Mouse (Mus musculus) kidney, embryonic 15.5 days (tissue): ENCODE measurements around the gene Rasgrp4. TPM values are rescaled to one million over a fixed set of nuclear protein-coding genes. Genes with fewer than 3 reads are reported as not detected.
A peak's percentile ranks its signal among the peaks of the same experiment; 100 is the strongest.
"Not testable (repeated sequence)": the region's sequence is repeated elsewhere in the genome, so short reads cannot be mapped to it uniquely, and the experiment has no call there.

Experiments used
- ATAC-seq: fragments of 200-750 bp; cut with Nextera tagmentation; replicated peaks from 2 replicates; pipeline ENCODE4 v1.8.0; 2017; ENCODE audit warnings: moderate TSS enrichment; ENCODE audit not compliant: low FRiP score
- H3K27ac ChIP-seq: fragments of 300-500 bp; sonication (generic); 2 replicates; pipeline ENCODE4 v1.5.1; 2015; ENCODE audit warnings: mild to moderate bottlenecking, inconsistent platforms
- H3K27me3 ChIP-seq: fragments of 300-500 bp; sonication (generic); 2 replicates; pipeline ENCODE4 v1.6.1; 2015; ENCODE audit warnings: inconsistent platforms
- H3K36me3 ChIP-seq: fragments of 300-500 bp; sonication (generic); 2 replicates; pipeline ENCODE4 v1.6.1; 2015; ENCODE audit warnings: inconsistent platforms
- H3K4me1 ChIP-seq: fragments of 300-500 bp; sonication (generic); 2 replicates; pipeline ENCODE4 v1.6.1; 2015; ENCODE audit warnings: inconsistent platforms
- H3K4me2 ChIP-seq: fragments of 300-500 bp; sonication (generic); 2 replicates; pipeline ENCODE4 v1.6.1; 2015; ENCODE audit warnings: moderate library complexity, mild to moderate bottlenecking, inconsistent platforms
- H3K4me3 ChIP-seq: fragments of 300-500 bp; sonication (generic); replicated peaks from 2 replicates; pipeline ENCODE4 v1.5.1; 2015; ENCODE audit warnings: mild to moderate bottlenecking, inconsistent platforms
- H3K9ac ChIP-seq: fragments of 300-500 bp; sonication (generic); 2 replicates; pipeline ENCODE4 v1.6.1; 2015; ENCODE audit warnings: mild to moderate bottlenecking, inconsistent platforms
- H3K9me3 ChIP-seq: fragments of 300-500 bp; sonication (generic); replicated peaks from 2 replicates; pipeline ENCODE4 v1.6.1; 2016; ENCODE audit warnings: inconsistent platforms
- WGBS: fragments of 180-500 bp; shearing (Covaris S2); methylation state at CpG from one replicate; pipeline ENCODE4 v1.1.7; 2015; ENCODE audit warnings: mixed read lengths; 5-methylcytosine and 5-hydroxymethylcytosine counted together
- polyA plus RNA-seq: library from polyadenylated mRNA; unstranded; fragments of >200 nt; fragmentation: Nextera tagmentation; extraction: Ambion mirVana; gene quantifications from 2 replicates; pipeline ENCODE4 v1.2.1, GENCODE M21; 2015

The Rasgrp4 gene
- polyA plus RNA-seq, 1 experiment from 2014 or later, result 1.2 TPM

GRCm38 (mm10) chr7:29169231-29170065, 34.8 kb downstream of the Rasgrp4 start:
- Histone ChIP-seq H3K9me3 (no peaks in the 10 kb centered on the region), H3K9ac (peak overlapping the region; percentile 60), H3K27ac (peak overlapping the region; percentile 93), H3K4me2 (peak overlapping the region; percentile 92), H3K4me3 (peak overlapping the region; percentile 76), H3K4me1 (peaks cover 51% of the 10 kb centered on the region), H3K36me3 (peaks cover 22% of the 10 kb centered on the region), H3K27me3 (peaks cover 37% of the 10 kb centered on the region)
- ATAC-seq, result peak; percentile 91
- under 1% methylated on average over 30 of the region's 39 CpGs for WGBS

GRCm38 (mm10) chr7:29170066-29170754, 35.6 kb downstream of the Rasgrp4 start, which contains the start of the genes Ggn and Spred3:
Gene Ggn (plus strand): TSS chr7:29170210.
Gene Spred3 (minus strand): TSS chr7:29170411.
- peaks cover 30% of the 10 kb centered on the region for H3K36me3 ChIP-seq
- peaks cover 51% of the 10 kb centered on the region for H3K4me1 ChIP-seq
- H3K9ac ChIP-seq, result peak within 1 kb of the TSS; percentile 60
- peaks cover 43% of the 10 kb centered on the region for H3K27me3 ChIP-seq
- under 1% methylated on average over 30 of the region's 30 CpGs for WGBS
- H3K4me3 ChIP-seq, result peak within 1 kb of the TSS; percentile 76
- ATAC-seq, result peak; percentile 74
- peak within 1 kb of the TSS; percentile 92 for H3K4me2 ChIP-seq
- peak within 1 kb of the TSS; percentile 93 for H3K27ac ChIP-seq
- H3K9me3 ChIP-seq, result no peaks in the 10 kb centered on the region

DNA sequence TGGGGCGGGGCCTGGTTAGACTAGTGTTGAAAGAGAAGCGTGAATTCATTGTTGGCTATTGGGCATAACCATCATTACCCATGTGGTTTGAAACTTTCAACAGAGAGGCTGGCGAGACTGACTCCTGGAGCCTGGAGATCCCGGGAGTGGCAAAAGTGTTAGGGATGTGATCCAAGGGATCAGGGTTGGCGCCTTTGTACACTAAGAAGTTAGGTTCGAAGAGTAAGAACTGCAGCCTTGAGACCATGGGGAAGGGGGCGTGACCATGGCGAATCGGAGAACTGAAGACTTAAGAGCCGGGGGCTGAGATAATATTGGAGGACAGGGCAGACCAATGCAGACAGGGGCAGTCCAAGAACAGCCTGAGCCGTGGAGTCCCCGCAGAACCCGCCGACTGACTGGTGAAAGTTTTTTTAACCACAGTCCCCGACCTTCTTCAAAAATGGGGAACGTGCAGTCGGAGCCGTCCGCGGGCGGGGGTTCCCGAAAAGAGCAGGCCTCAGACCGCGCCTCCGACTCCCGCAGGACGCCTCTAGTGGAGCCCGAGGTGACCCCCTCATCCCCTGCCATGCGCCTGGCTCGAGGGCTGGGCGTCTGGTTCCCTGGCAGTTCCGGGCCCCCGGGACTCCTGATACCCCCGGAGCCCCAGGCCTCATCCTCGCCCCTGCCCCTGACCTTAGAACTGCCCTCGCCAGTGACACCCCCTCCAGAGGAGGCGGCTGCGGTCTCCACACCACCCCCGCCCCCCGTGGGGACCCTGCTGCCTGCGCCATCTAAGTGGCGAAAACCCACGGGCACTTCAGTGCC, 36.3 kb downstream of the Rasgrp4 start:
- peaks cover 43% of the 10 kb centered on the region for H3K27me3 ChIP-seq
- WGBS, result 1% methylated on average over 43 of the region's 43 CpGs
- peak; percentile 5 for ATAC-seq

GRCm38 (mm10) chr7:29171562-29172097, 37.0 kb downstream of the Rasgrp4 start:
- peak overlapping the region; percentile 76 for H3K4me3 ChIP-seq
- no peaks in the 10 kb centered on the region for H3K9me3 ChIP-seq
- H3K4me2 ChIP-seq, result peak overlapping the region; percentile 92
- ATAC-seq, result no peak
- 6% methylated on average over 34 of the region's 34 CpGs for WGBS
- peaks cover 43% of the 10 kb centered on the region for H3K27me3 ChIP-seq
- peaks cover 51% of the 10 kb centered on the region for H3K4me1 ChIP-seq
- H3K9ac ChIP-seq, result peak overlapping the region; percentile 49
- H3K27ac ChIP-seq, result no peak overlapping the region
- peaks cover 41% of the 10 kb centered on the region for H3K36me3 ChIP-seq

More for the DNA sequence above, 36.3 kb downstream of the Rasgrp4 start:
- peak overlapping the region; percentile 93; the same call in 1 of the 2 replicates for H3K27ac ChIP-seq
- H3K4me2 ChIP-seq, result peak overlapping the region; percentile 92
- peak overlapping the region; percentile 49 for H3K9ac ChIP-seq
- H3K9me3 ChIP-seq, result no peaks in the 10 kb centered on the region
- H3K4me1 ChIP-seq, result peaks cover 51% of the 10 kb centered on the region
- H3K4me3 ChIP-seq, result peak overlapping the region; percentile 76
- peaks cover 35% of the 10 kb centered on the region for H3K36me3 ChIP-seq

- ATAC-seq, result no peak
- WGBS, result 49% methylated on average over 32 of the region's 32 CpGs
- 0 out of 2 replicates have a peak overlapping the region, but pooled peaks have one; percentile 49 for H3K9ac ChIP-seq
- no peak overlapping the region for H3K27ac ChIP-seq
- H3K4me1 ChIP-seq, result peaks cover 51% of the 10 kb centered on the region
- no peaks in the 10 kb centered on the region for H3K9me3 ChIP-seq
- peak overlapping the region; percentile 76; the same call in 1 of the 2 replicates for H3K4me3 ChIP-seq
- peaks cover 43% of the 10 kb centered on the region for H3K27me3 ChIP-seq
- peaks cover 48% of the 10 kb centered on the region for H3K36me3 ChIP-seq
- peak overlapping the region; percentile 92; the same call in 1 of the 2 replicates for H3K4me2 ChIP-seq
These were observed 37.9 kb downstream of the Rasgrp4 start for GRCm38 (mm10) chr7:29172390-29173016.

GRCm38 (mm10) chr7:29178106-29178505, 43.5 kb downstream of the Rasgrp4 start:
- WGBS, result 96% methylated on average over 4 of the region's 4 CpGs
- peaks cover 19% of the 10 kb centered on the region for H3K4me1 ChIP-seq

DNA sequence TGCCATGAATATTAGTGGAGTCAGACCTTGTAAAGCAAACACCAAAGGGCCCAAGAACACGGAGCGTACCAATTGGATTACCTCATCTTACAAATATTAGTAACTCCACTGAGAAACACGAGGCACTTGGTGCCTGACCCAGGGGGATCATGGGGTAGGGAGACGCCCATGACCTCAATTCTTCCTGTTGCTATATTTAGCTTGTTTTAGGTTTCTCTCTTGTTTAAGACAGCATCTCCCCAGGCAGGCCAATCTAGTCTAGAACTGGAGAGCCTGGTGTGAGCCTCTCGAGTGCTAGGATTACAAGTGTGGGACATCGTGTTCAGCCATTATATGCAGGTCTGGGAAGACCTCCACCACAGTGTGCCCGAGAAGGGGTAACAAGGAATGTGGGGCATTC, 44.7 kb downstream of the Rasgrp4 start:
- ATAC-seq, result no peak
- Histone ChIP-seq H3K9ac (peak overlapping the region; percentile 76), H3K4me1 (peaks cover 18% of the 10 kb centered on the region), H3K36me3 (peaks cover 34% of the 10 kb centered on the region), H3K9me3 (no peaks in the 10 kb centered on the region), H3K4me2 (peak overlapping the region; percentile 80), H3K27ac (no peak overlapping the region), H3K27me3 (peaks cover 7% of the 10 kb centered on the region), H3K4me3 (peak overlapping the region; percentile 78)
- WGBS, result 38% methylated on average over 7 of the region's 7 CpGs

More at GRCm38 (mm10) chr7:29178106-29178505, 43.5 kb downstream of the Rasgrp4 start:
- H3K27ac ChIP-seq, result no peak overlapping the region
- H3K4me3 ChIP-seq, result no peak overlapping the region
- H3K9ac ChIP-seq, result no peak overlapping the region
- no peak for ATAC-seq
- no peaks in the 10 kb centered on the region for H3K9me3 ChIP-seq
- H3K27me3 ChIP-seq, result peaks cover 16% of the 10 kb centered on the region
- peaks cover 46% of the 10 kb centered on the region for H3K36me3 ChIP-seq
- H3K4me2 ChIP-seq, result no peak overlapping the region

- Histone ChIP-seq H3K9ac (peak within 1 kb of the TSS; percentile 76), H3K36me3 (peaks cover 24% of the 10 kb centered on the region), H3K4me2 (peak within 1 kb of the TSS; percentile 80), H3K27ac (peak within 1 kb of the TSS; percentile 70), H3K27me3 (no peaks in the 10 kb centered on the region), H3K4me3 (peak within 1 kb of the TSS; percentile 78), H3K9me3 (no peaks in the 10 kb centered on the region), H3K4me1 (peaks cover 18% of the 10 kb centered on the region)
- peak; percentile 97 for ATAC-seq
- under 1% methylated on average over 62 of the region's 62 CpGs for WGBS
These were observed 45.6 kb downstream of the Rasgrp4 start, which contains the start of gene Psmd8 for GRCm38 (mm10) chr7:29180077-29180853. Gene Psmd8 (minus strand): TSS chr7:29180701.

GRCm38 (mm10) chr7:29180854-29181236, 46.2 kb downstream of the Rasgrp4 start:
- H3K36me3 ChIP-seq, result peaks cover 18% of the 10 kb centered on the region
- peak overlapping the region; percentile 80 for H3K4me2 ChIP-seq
- H3K9ac ChIP-seq, result no peak overlapping the region
- peaks cover 18% of the 10 kb centered on the region for H3K4me1 ChIP-seq
- H3K27ac ChIP-seq, result peak overlapping the region; percentile 41; the same call in 1 of the 2 replicates
- peak overlapping the region; percentile 78 for H3K4me3 ChIP-seq
- no peaks in the 10 kb centered on the region for H3K27me3 ChIP-seq
- WGBS, result 44% methylated on average over 5 of the region's 5 CpGs
- peak; percentile 20; the same call in 1 of the 2 replicates for ATAC-seq
- no peaks in the 10 kb centered on the region for H3K9me3 ChIP-seq

DNA sequence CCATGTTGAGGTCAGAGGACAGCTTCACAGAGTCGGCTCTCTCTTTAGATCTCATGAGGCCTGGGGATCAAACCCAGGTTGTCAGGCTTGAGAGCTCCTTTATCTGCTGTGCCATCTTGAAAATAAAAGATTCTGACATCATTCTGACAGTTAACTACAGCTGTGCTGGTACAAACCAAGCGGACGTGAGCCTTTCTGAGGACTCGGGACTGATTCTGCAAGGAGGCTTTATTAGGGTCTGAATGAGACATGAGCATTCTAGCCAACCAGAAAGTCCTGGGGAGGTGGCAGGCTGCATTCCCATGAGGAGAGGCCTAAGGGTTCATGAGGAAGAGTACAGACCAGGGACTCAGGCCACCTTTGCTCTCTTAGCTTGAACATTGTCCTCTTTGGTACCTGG, 46.7 kb downstream of the Rasgrp4 start:
- ATAC-seq, H3K27ac ChIP-seq, H3K27me3 ChIP-seq, H3K4me3 ChIP-seq, H3K9ac ChIP-seq, H3K4me2 ChIP-seq, H3K9me3 ChIP-seq: not testable (repeated sequence)
- Histone ChIP-seq H3K4me1 (peaks cover 18% of the 10 kb centered on the region), H3K36me3 (peaks cover 14% of the 10 kb centered on the region)
- WGBS, result 95% methylated on average over 4 of the region's 4 CpGs
